Mouse (Mus musculus) retina, adult 2 months (tissue): ENCODE data around the gene Irf6.

Source experiments
- DNase-seq: peaks from one replicate; pipeline ENCODE4 v3.0.0-alpha.2; 2012; ENCODE audit warnings: low read depth, low spot score

Gene Irf6

GRCm38 (mm10) chr1:193152872-193153271 lies at the start of gene Irf6:
Gene Irf6 (plus strand): TSS chr1:193153111.
- no peak for DNase-seq

- no peak for DNase-seq
Observed at GRCm38 (mm10) chr1:193112093-193112492, 40.8 kb upstream of the Irf6 start.

- no peak for DNase-seq
Observed at GRCm38 (mm10) chr1:193122793-193123192, 30.1 kb upstream of the Irf6 start.

- DNase-seq, result no peak
Observed at GRCm38 (mm10) chr1:193123290-193123689, 29.6 kb upstream of the Irf6 start.

- DNase-seq, result no peak
Observed at GRCm38 (mm10) chr1:193125835-193126234, 27.1 kb upstream of the Irf6 start.

GRCm38 (mm10) chr1:193128055-193128454 lies 24.9 kb upstream of the Irf6 start:
- no peak for DNase-seq

- no peak for DNase-seq
Observed at GRCm38 (mm10) chr1:193129321-193129720, 23.6 kb upstream of the Irf6 start.

DNA sequence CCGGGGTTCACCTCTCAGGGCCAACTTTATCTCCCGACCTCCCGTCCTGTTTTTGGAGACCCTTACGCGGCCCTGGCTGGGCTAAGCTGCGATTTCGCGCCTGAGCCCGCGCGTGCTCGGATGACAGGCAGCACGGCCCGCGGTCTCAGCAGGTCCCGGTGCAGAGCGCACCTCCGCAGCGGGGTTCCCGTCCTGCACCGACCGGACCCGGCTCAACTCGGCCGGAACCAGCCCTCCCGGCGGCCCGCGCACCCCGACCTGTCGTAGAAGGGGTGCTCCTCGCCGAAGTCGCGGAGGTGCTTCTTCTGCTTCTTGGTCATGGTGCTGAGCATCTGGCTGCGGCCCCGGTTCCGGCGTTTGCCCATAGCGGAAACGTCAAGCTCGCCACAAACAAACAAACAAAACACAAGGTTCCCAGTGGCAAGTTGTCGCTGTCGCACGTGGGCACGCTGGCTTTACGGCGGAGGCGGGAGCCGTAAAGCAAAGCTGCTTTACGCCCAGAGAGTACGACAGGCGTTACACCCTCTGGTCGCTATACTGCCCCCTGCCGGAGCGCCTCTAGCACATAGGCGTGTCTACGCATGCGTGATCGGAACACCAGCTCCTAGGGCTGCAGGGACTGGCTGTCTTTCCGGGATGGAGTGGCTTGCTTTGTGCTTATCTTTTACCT lies 23.0 kb upstream of the Irf6 start, which contains the start of gene Diexf:
Diexf (minus strand) TSS at position 487 of the 670 bp plus-strand sequence.
- peak; percentile 98 for DNase-seq

- DNase-seq, result no peak
Observed at GRCm38 (mm10) chr1:193130456-193130825, 22.5 kb upstream of the Irf6 start.

- no peak for DNase-seq
Observed at GRCm38 (mm10) chr1:193130839-193131238, 22.1 kb upstream of the Irf6 start.

DNA sequence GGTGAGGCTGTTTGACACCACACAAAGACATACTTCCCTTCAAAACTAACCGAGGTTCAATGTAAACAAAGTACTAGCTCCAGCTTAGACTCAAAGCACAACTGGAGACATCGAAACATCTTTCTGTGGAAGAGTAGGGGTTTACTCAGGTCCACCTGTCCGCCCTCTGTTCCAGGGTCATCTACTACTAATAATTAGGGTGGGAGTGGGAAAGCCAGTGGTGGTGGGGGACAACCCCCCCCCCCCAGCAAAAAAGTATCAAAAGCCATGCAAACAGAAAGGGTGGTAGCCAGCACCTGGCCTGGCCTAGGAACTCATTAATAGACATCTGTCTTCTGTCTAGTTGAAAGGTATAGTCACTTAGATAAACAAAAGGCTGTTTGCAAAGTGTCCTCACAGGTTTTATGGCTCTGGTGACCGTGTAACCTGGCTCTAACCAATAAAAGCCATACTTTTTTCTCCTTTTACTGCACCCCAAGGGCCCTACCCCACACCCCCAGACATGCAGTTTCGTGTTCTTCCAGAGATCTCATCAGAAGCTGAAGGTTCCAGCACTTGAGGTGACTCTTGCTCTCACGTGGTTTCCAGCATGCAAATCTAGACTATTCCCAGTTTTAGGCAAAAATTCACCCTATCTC lies 21.5 kb upstream of the Irf6 start:
- no peak for DNase-seq

DNA sequence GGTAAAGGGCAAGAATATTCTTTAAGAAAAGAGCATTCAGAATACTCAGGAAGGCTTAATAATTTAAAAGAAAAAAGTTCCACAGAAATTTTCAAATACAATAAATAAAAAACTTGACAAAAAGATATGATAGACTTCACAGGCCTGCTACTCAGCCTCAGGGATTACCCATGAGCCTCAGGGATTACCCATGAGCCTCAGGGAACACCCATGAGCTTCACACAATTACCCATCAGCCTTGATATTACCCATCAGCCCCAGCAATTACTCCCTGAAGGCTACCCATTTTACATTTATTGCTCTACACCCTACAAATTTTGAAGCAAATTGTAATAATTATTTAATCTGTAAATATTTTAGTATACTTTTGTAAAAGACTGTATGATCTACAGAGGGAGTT lies 20.5 kb upstream of the Irf6 start:
- no peak for DNase-seq

DNA sequence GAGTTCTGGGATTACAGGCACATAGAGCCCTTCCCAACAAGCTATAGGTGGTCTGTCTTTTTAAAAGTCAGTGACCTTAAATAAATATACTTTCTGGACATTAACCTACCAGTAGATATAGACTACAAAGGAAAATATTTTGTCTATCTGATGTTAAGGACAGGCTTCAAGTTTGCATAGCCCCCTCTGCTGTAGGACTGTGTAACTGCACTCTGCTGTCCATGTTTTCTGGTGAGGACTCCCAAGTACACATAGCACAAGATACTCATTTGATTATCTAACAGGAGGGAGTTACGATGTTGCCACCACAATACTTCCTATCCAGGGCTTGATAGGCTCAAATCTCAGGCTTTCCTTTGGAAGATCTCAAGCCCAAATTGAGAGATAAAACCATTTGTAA lies 19.2 kb upstream of the Irf6 start:
- DNase-seq, result no peak

- no peak for DNase-seq
Observed at GRCm38 (mm10) chr1:193138087-193138486, 14.8 kb upstream of the Irf6 start.

GRCm38 (mm10) chr1:193138669-193139068 lies 14.2 kb upstream of the Irf6 start:
- DNase-seq, result no peak

DNA sequence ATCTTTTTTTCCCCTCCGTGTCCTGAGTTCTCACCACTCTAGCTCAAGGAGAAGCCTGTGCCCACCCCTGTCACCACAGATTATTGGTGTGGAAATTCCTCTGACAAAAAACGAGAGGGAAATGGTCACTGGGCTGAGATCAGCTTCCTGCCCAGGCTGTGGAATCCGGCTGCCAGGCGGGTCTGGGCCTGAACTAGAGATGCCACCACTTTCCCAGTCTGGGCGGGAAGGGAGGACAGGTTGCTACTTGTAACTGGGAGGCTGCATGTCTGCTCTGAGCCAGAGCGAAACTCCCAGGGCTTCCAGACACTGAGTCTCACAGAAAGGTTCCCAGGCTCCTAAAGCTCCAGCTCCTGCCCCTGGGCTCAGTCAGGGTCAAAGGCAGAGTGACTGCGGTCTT lies 11.8 kb upstream of the Irf6 start:
- no peak for DNase-seq

GRCm38 (mm10) chr1:193142517-193143062 lies 10.3 kb upstream of the Irf6 start:
- no peak for DNase-seq

DNA sequence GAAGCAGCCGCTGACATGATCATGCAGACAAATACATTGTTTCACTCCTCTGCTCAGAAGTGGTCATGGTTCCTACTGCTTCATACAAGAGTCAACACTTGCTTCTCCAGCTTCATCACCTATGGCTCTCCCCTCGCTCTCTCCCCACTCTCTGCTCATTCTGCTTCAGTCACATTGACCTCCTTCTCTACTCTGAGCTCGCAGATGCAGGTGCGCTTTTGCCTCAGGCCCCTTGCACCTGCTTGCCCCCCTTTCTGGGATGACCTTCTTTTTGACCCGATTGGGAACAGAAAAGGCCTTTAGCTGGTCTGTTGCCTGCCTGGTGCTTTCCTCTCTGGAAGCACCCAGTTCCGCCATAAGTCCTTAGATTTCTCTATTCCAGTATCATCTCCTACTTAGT lies 8.4 kb upstream of the Irf6 start:
- DNase-seq, result no peak

DNA sequence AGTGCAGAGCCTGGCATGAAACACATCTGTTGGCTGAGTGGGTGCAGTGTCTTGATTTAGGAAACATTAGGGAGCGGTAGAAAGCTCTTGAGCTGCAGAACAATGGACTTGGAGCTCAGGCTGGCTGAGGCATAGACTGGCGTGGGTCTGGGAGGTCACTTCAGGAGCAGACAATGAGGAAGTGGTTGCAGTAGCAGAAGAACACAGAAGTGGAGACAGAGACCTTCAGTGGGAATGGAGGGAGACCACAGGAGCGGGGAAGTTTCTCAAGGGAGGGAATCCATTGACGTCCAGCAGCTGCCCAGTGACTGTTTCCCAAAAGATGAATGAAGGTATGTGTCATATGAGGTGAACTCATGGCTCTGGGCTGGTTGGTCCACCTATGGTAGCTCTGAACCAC lies 7.8 kb upstream of the Irf6 start:
- DNase-seq, result no peak

GRCm38 (mm10) chr1:193146416-193146815 lies 6.5 kb upstream of the Irf6 start:
- DNase-seq, result no peak

GRCm38 (mm10) chr1:193149231-193149630 lies 3.7 kb upstream of the Irf6 start:
- DNase-seq, result no peak

DNA sequence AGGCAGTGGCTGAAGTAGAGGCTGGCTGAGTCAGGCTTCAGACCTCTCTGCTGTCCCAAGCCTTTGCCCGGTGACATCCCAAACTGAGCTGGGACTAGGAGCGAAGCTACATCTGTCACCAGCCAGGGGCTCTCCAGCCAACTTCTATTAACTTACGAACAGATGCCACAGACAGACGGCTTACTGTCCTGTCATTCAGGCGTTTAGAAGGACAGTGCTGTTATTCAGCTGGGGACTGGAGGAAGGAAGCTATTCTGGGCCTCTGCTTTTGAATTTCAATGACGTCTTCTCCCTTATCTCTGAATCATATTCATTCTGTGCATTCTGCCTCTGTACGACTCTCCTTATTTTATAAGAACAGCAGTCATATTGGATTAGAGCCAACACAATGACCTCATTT lies 1.8 kb upstream of the Irf6 start:
- DNase-seq, result no peak

DNA sequence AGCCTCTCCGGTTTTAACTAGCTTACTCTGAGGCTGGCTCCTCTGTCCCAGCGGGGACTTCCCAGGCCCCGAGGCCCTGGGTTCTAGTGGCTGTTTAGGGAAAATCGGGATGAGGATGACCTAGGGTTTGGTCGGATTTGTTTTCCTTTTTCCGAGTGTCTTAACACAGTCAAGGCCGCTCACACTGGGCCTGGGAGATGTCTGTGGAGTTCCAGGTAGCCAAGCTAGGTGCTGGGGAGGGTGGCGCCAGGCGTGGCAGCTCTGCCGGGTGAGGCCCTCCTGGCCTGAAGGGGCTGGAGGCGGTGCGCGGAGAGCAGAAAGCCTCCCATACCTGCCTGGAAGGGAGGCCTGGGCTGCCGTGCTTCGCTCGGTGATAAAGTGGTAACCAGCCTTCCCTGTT lies 650 bp downstream of the Irf6 start:
- no peak for DNase-seq
